20 mouse cellular contexts compared by ENCODE assay signal in genomic region chr4:99394244-99394643, GRCm38 (mm10).
"Had no signal": no experiment of that assay in that cellular context is flagged by ENCODE, and none has a peak within 500 bp of the region (broad histone marks: within the 10 kb centered on the region; RNA-seq: fewer than 3 reads in every experiment).

No protein-coding gene starts in this region.

- ATAC-seq: liver, postnatal 0 days; lung, postnatal 0 days; midbrain, embryonic 16.5 days had no signal

- H3K27ac ChIP-seq: liver, embryonic 13.5 days; liver, embryonic 15.5 days; lung, embryonic 15.5 days; macrophage; midbrain, embryonic 12.5 days; neural tube, embryonic 12.5 days; stomach, embryonic 15.5 days; stomach, postnatal 0 days had no signal

- H3K27me3 ChIP-seq: liver, embryonic 13.5 days; liver, embryonic 15.5 days; lung, embryonic 15.5 days; megakaryocyte, embryonic 14.5 days; midbrain, embryonic 12.5 days; neural tube, embryonic 12.5 days; stomach, embryonic 15.5 days had no signal

- H3K36me3 ChIP-seq: liver, embryonic 13.5 days; liver, embryonic 15.5 days; lung, embryonic 15.5 days; midbrain, embryonic 12.5 days; neural tube, embryonic 12.5 days; stomach, embryonic 15.5 days had no signal

- H3K9me3 ChIP-seq: liver, embryonic 13.5 days; liver, embryonic 15.5 days; lung, embryonic 15.5 days; midbrain, embryonic 12.5 days; neural tube, embryonic 12.5 days; stomach, embryonic 15.5 days had no signal

- H3K4me3 ChIP-seq: liver, embryonic 13.5 days; liver, embryonic 15.5 days; lung, embryonic 15.5 days; megakaryocyte, embryonic 14.5 days; midbrain, embryonic 12.5 days; neural tube, embryonic 12.5 days; stomach, embryonic 15.5 days had no signal

- H3K4me1 ChIP-seq: liver, embryonic 13.5 days; liver, embryonic 15.5 days; lung, embryonic 15.5 days; megakaryocyte, embryonic 14.5 days; midbrain, embryonic 12.5 days; neural tube, embryonic 12.5 days; stomach, embryonic 15.5 days had no signal

- H3K9ac ChIP-seq: liver, embryonic 13.5 days; liver, embryonic 15.5 days; liver, postnatal 0 days; lung, embryonic 15.5 days; midbrain, embryonic 12.5 days; neural tube, embryonic 12.5 days; stomach, embryonic 15.5 days had no signal

- DNase-seq: liver, embryonic 13.5 days; liver, postnatal 0 days; lung, adult 2 months; lung, postnatal 14 days; lung, postnatal 36 days; right cerebral cortex, postnatal 14 days; thymus, adult 2 months; thymus, postnatal 25 days; thymus, postnatal 4 days had no signal

- H3K4me2 ChIP-seq: liver, embryonic 11.5 days; liver, embryonic 13.5 days; liver, embryonic 15.5 days; lung, embryonic 15.5 days; midbrain, embryonic 12.5 days; neural tube, embryonic 12.5 days; stomach, embryonic 15.5 days had no signal
